Mouse (Mus musculus) heart, embryonic 15.5 days (tissue): ENCODE data around the gene Atp2b2. TPM values are rescaled to one million over a fixed set of nuclear protein-coding genes. Genes with fewer than 3 reads are reported as not detected.

ENCODE experiments used
- ATAC-seq: fragments of 200-750 bp; cut with Nextera tagmentation; replicated peaks from 2 replicates; pipeline ENCODE4 v1.8.0; 2017; ENCODE audit warnings: low read depth, moderate TSS enrichment; ENCODE audit not compliant: insufficient number of reproducible peaks, insufficient read depth, low FRiP score
- H3K27ac ChIP-seq: fragments of 300-500 bp; sonication (generic); 2 replicates; pipeline ENCODE4 v1.5.1; 2015; ENCODE audit warnings: mild to moderate bottlenecking, inconsistent platforms
- H3K27me3 ChIP-seq: fragments of 300-500 bp; sonication (generic); 2 replicates; pipeline ENCODE4 v1.6.1; 2015; ENCODE audit warnings: inconsistent platforms
- H3K36me3 ChIP-seq: fragments of 300-500 bp; sonication (generic); 2 replicates; pipeline ENCODE4 v1.6.1; 2015; ENCODE audit warnings: mild to moderate bottlenecking, inconsistent platforms
- H3K4me1 ChIP-seq: fragments of 300-500 bp; sonication (generic); replicated peaks from 2 replicates; pipeline ENCODE4 v1.6.1; 2015; ENCODE audit warnings: inconsistent platforms
- H3K4me2 ChIP-seq: fragments of 300-500 bp; sonication (generic); 2 replicates; pipeline ENCODE4 v1.6.1; 2015; ENCODE audit warnings: inconsistent platforms, mild to moderate bottlenecking, moderate library complexity
- H3K4me3 ChIP-seq: fragments of 300-500 bp; sonication (generic); 2 replicates; pipeline ENCODE4 v1.5.1; 2015; ENCODE audit warnings: mild to moderate bottlenecking, inconsistent platforms
- H3K9ac ChIP-seq: fragments of 300-500 bp; sonication (generic); 2 replicates; pipeline ENCODE4 v1.6.1; 2015; ENCODE audit warnings: mild to moderate bottlenecking, inconsistent platforms
- H3K9me3 ChIP-seq: fragments of 300-500 bp; sonication (generic); replicated peaks from 2 replicates; pipeline ENCODE4 v1.6.1; 2016; ENCODE audit warnings: inconsistent platforms
- WGBS: fragments of 180-500 bp; shearing (Covaris S2); methylation state at CpG from one replicate; pipeline ENCODE4 v1.1.7; 2015; ENCODE audit warnings: mixed read lengths; 5-methylcytosine and 5-hydroxymethylcytosine counted together
- polyA plus RNA-seq: library from polyadenylated mRNA; unstranded; fragments of >200 nt; fragmentation: Nextera tagmentation; extraction: Ambion mirVana; gene quantifications from 2 replicates; pipeline ENCODE4 v1.2.1, GENCODE M21; 2015

Gene Atp2b2
- polyA plus RNA-seq, 1 experiment from 2014 or later: 0.09 TPM

DNA sequence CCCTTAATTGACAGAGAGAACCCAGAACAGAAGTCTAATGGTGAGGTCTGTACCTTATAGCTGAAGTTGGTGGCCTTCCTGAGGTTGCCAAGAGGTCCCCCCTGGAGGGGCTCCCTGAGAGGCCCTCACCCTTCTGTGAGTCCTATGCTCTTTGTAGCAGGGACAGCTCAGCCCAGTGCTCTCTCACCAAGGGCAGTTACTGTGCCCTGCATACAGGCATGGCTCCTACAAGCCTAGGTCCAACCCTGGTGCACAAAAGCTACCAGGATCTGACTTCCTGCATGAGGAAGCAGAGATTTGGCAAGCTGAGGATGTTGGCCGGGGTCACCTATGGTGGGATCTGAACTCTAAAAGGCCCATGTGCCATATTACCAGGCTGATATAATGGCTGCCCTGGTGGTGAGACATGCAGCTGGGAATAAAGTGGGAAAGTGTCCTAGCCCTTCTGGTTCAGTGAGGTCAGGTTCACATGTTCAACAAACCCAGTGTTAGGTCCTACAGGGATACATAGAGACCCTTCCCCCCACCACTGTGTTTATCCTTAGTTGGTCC lies 186.2 kb downstream of the Atp2b2 start:
- Histone ChIP-seq H3K27ac (no peak overlapping the region), H3K9ac (no peak overlapping the region), H3K9me3 (no peaks in the 10 kb centered on the region), H3K4me1 (no peaks in the 10 kb centered on the region), H3K4me2 (no peak overlapping the region), H3K4me3 (no peak overlapping the region), H3K27me3 (peaks cover 5% of the 10 kb centered on the region), H3K36me3 (no peaks in the 10 kb centered on the region)
- 79% methylated on average over 1 of the region's 1 CpGs for WGBS
- no peak for ATAC-seq

DNA sequence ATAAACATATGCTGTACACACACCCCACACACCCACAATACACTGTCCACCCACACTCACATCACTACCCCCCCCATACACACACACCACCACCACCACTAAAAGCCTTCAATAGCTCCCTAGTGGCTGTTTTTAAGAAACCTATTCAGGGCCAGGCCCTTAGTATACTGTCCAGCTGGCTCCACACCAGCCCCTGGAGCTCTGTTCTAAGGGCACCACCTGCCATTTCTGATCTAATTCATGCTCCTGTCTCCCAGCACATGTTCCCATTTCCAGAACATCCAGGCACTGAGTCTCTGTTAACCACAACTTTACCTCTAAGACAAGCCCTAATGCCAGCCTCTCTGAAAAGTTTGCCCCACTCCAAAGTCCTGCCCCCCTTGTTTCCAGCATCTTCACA lies 186.8 kb downstream of the Atp2b2 start:
- Histone ChIP-seq H3K9ac (no peak overlapping the region), H3K4me3 (no peak overlapping the region), H3K27ac (no peak overlapping the region), H3K27me3 (peaks cover 5% of the 10 kb centered on the region), H3K9me3 (no peaks in the 10 kb centered on the region), H3K4me1 (no peaks in the 10 kb centered on the region), H3K36me3 (no peaks in the 10 kb centered on the region), H3K4me2 (no peak overlapping the region)
- ATAC-seq: no peak

DNA sequence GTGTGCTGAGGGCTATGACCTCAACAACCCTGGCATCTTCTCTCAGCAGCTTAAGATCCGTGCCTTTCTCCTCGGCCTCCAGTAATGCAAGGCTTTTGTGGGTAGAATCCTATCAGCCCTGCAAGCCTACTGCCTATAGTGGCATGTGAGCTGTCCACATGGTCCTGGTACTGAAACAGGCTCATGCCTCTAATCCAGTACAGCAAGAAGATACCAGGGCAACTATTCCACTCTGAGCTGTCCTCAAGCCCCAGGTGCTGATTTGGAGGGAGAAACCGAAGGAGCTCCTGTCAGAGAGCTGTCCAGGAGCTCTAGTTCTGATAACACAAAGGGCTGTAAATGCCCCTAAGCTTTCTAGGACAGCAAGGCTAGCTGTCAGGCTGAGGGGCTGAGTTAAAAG lies 190.1 kb downstream of the Atp2b2 start:
- no peaks in the 10 kb centered on the region; the same call in none of the 2 replicates for H3K27me3 ChIP-seq
- H3K4me2 ChIP-seq: no peak overlapping the region
- H3K4me3 ChIP-seq: no peak overlapping the region
- H3K36me3 ChIP-seq: no peaks in the 10 kb centered on the region
- no peaks in the 10 kb centered on the region for H3K9me3 ChIP-seq
- WGBS: 10% methylated on average over 3 of the region's 3 CpGs
- ATAC-seq: 0 out of 2 replicates have a peak, but pooled peaks have one; percentile 33
- H3K27ac ChIP-seq: no peak overlapping the region
- no peak overlapping the region for H3K9ac ChIP-seq
- no peaks in the 10 kb centered on the region for H3K4me1 ChIP-seq

DNA sequence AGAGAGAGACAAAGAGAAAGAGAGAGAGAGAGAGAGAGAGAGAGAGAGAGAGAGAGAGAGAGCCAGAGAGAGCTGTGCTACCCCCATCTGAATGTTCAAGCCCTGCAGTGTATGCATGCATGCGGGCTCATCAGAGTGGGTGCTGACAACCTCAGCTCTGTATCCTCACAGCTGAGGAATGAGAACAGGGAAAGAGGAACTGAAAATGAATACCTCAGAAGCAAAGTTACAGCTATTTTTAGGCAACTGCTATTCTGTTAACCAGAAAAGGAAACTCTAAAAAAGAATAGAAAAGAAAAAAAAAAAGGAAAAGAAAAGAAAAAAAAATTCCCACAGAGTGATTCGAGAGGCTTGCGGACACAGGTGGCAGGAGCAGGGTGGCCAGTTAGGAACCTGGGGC lies 192.6 kb downstream of the Atp2b2 start:
- Histone ChIP-seq H3K36me3 (no peaks in the 10 kb centered on the region), H3K27ac (no peak overlapping the region), H3K9ac (no peak overlapping the region), H3K4me1 (no peaks in the 10 kb centered on the region), H3K4me2 (no peak overlapping the region), H3K9me3 (no peaks in the 10 kb centered on the region), H3K4me3 (no peak overlapping the region), H3K27me3 (peaks cover 6% of the 10 kb centered on the region)
- ATAC-seq: no peak
- WGBS: 56% methylated on average over 3 of the region's 3 CpGs

DNA sequence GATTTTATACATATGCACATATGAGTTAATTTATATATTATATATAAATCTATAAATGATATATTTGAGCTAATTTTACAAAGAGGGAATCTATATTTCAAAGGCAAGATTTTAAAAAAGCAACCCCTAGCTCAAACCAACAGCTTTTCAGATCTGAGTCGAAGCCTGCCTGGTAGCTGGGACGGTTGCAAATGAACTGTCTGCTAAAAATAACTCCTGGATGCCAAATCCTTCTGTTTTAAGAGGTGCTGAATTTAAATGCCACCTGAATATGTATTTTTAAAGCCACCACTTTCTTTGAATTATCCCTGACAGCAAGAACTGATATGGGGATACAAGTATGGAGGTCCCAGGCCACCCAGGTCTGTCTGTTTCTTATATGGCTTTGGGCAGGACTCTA lies 193.8 kb downstream of the Atp2b2 start:
- no peak for ATAC-seq
- H3K36me3 ChIP-seq: no peaks in the 10 kb centered on the region
- WGBS: 54% methylated on average over 2 of the region's 2 CpGs

DNA sequence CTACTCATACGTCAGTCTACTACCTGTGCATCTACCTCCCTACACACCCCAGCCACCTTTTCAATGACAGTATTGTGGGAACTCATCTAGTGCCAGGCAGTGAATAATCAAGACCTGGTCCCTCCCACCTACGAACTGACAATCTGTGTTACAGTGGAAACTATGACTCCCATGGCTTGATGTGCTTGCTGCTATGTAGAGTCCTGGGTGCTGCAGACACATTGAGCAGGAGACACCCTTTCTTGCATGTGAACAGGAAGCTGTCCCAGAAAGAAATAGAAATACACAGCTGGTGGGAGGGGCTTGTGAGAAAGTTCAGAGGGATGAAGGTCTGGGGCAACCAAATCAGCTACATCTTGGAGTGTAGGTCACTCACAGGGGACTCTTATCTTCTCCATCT lies 195.3 kb downstream of the Atp2b2 start:
- no peak overlapping the region for H3K9ac ChIP-seq
- no peak overlapping the region for H3K4me2 ChIP-seq
- H3K9me3 ChIP-seq: no peaks in the 10 kb centered on the region
- no peak for ATAC-seq
- peaks cover 19% of the 10 kb centered on the region for H3K27me3 ChIP-seq
- 75% methylated on average over 2 of the region's 2 CpGs for WGBS
- H3K4me3 ChIP-seq: no peak overlapping the region
- no peak overlapping the region for H3K27ac ChIP-seq
- H3K36me3 ChIP-seq: no peaks in the 10 kb centered on the region
- H3K4me1 ChIP-seq: no peaks in the 10 kb centered on the region

More for the DNA sequence above, 193.8 kb downstream of the Atp2b2 start:
- no peak overlapping the region for H3K4me3 ChIP-seq
- H3K9ac ChIP-seq: no peak overlapping the region
- no peaks in the 10 kb centered on the region for H3K9me3 ChIP-seq
- no peak overlapping the region for H3K4me2 ChIP-seq
- peaks cover 11% of the 10 kb centered on the region for H3K27me3 ChIP-seq
- no peak overlapping the region for H3K27ac ChIP-seq
- H3K4me1 ChIP-seq: no peaks in the 10 kb centered on the region

DNA sequence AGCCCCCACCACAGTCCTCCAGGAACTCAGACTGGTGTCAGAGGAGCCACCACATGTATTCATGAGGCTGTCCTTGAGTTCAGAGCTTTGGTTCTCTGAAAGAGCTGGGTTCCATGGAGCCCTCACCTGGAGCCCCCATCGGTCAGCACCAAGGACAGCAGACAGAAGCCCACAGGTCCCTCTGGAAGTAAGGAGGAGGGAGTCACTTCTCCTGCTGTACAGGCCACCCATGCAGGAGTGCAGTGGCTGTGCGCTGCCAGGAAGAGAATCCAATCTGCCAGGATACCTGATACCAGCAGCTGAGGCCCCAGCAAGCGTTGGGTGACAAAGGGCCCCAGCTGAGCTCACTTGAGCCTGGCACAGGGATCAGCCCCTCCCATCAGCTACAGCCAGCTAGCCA lies 199.2 kb downstream of the Atp2b2 start:
- 13% methylated on average over 3 of the region's 3 CpGs for WGBS
- Histone ChIP-seq H3K4me2 (no peak overlapping the region), H3K27me3 (peaks cover 56% of the 10 kb centered on the region), H3K4me1 (no peaks in the 10 kb centered on the region), H3K4me3 (no peak overlapping the region), H3K27ac (no peak overlapping the region), H3K9ac (no peak overlapping the region), H3K9me3 (no peaks in the 10 kb centered on the region), H3K36me3 (no peaks in the 10 kb centered on the region)
- ATAC-seq: no peak

DNA sequence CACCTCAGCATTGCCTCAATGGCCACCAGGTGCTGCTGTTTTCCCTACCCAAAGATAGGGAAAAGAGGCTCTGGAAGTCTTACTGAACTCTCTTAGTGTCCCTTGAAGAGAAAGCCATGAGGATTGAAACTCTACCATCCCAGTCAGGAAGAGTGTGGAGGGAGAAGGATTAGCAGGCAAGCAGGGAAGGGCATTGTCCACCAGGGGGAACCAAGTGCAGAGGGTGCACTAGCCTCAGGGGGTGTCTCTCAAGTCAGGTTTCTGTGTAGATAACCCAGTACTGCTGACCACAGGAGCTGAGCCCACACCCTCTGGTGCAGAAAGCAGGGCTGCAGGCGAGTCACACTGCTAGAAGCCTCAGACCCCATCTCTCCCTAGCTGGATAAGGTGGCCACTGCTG lies 203.9 kb downstream of the Atp2b2 start:
- no peak overlapping the region for H3K9ac ChIP-seq
- H3K4me2 ChIP-seq: no peak overlapping the region
- H3K9me3 ChIP-seq: no peaks in the 10 kb centered on the region
- H3K4me1 ChIP-seq: peaks cover 4% of the 10 kb centered on the region
- H3K27me3 ChIP-seq: peaks cover 73% of the 10 kb centered on the region
- WGBS: 19% methylated on average over 1 of the region's 1 CpGs
- no peak overlapping the region for H3K27ac ChIP-seq
- no peak overlapping the region for H3K4me3 ChIP-seq
- ATAC-seq: no peak
- no peaks in the 10 kb centered on the region for H3K36me3 ChIP-seq

DNA sequence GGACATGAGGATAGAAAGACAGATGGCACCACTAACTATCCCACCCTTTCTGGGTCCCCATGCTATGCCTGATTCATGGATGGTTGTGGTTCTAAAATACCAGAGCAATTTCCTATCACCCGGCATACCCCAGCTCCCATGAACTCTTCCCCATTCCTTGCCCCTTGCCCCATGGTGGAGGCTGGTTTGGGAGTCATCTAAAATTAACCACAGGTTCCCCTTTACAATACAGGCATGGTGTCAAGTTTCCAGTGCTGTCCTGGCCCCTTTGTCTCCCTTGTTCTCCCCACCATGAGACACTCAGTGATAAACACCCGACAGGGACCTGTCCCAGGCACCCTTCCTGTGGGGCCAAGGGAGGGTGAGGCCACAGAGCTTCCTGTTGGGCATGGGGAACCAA lies 204.7 kb downstream of the Atp2b2 start:
- WGBS: 33% methylated on average over 2 of the region's 2 CpGs
- peaks cover 77% of the 10 kb centered on the region for H3K27me3 ChIP-seq
- no peak for ATAC-seq

DNA sequence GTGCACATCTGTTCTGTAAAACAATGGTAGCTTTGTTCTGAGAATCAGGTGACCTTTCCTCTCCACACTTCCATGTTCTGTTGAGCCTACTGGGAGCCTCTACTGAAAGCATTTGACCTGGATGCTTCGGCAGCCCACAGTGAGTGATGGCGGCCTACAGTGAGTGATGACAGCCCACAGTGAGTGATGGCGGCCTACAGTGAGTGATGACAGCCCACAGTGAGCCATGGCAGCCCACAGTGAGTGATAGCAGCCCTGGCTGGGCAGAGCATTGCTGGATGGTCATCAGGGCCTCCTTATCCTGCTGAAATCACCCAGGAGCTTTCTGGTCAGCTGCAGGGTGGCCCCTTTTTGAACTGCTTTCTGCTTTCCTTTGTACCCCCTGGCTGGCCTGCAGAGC lies 205.9 kb downstream of the Atp2b2 start:
- WGBS: 29% methylated on average over 3 of the region's 3 CpGs
- Histone ChIP-seq H3K4me1 (peaks cover 4% of the 10 kb centered on the region), H3K9me3 (no peaks in the 10 kb centered on the region), H3K27me3 (peaks cover 76% of the 10 kb centered on the region), H3K36me3 (no peaks in the 10 kb centered on the region), H3K9ac (no peak overlapping the region), H3K4me2 (no peak overlapping the region), H3K4me3 (no peak overlapping the region), H3K27ac (no peak overlapping the region)
- ATAC-seq: peak; percentile 76

More for the DNA sequence above, 204.7 kb downstream of the Atp2b2 start:
- peaks cover 4% of the 10 kb centered on the region for H3K4me1 ChIP-seq
- H3K9me3 ChIP-seq: no peaks in the 10 kb centered on the region
- no peak overlapping the region for H3K27ac ChIP-seq
- H3K4me3 ChIP-seq: no peak overlapping the region
- no peak overlapping the region for H3K4me2 ChIP-seq
- no peak overlapping the region for H3K9ac ChIP-seq
- no peaks in the 10 kb centered on the region for H3K36me3 ChIP-seq

DNA sequence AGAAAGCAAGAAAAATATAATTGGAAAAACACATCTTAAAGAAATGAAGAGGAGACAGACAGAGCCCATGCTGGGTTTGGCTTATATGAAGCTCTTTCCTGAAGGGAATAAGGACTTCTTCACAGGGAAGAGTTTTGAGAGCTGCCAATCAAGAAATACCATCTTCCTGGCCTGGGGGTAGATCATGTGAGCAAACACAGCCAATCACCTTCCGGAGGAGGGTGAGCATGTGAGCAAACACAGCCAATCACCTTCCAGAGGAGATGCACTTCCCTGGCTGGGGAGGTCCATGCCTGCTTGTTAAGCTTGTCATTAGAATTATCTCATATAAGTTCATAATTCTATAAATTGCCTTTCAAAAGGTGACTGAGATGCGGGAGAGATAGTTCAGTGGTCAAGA lies 211.9 kb downstream of the Atp2b2 start:
- Histone ChIP-seq H3K36me3 (no peaks in the 10 kb centered on the region), H3K4me2 (no peak overlapping the region), H3K27ac (no peak overlapping the region), H3K9me3 (no peaks in the 10 kb centered on the region), H3K4me1 (no peaks in the 10 kb centered on the region), H3K4me3 (no peak overlapping the region), H3K27me3 (peaks cover 71% of the 10 kb centered on the region), H3K9ac (no peak overlapping the region)
- WGBS: 81% methylated on average over 2 of the region's 2 CpGs
- no peak for ATAC-seq

DNA sequence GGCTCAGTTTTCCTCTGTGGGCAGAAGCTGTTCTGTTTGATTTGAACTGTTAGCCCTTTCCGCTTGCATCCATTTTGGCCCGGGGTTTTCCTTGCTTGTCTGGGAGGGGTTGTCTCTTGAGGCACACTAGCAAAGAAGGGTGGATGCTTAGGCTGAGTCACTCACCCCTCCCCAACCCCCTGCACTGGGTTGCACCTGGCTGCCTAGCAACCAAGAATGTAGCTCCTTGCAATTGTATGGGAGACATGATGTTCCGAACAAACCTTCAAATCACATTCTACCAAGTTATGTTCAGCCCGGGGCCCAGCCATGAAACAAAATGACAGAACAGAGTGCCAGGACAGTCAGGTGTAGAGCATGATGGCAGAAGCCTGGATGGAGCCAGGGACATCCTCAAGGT lies 215.1 kb downstream of the Atp2b2 start:
- Histone ChIP-seq H3K27ac (no peak overlapping the region), H3K27me3 (peaks cover 50% of the 10 kb centered on the region), H3K9me3 (no peaks in the 10 kb centered on the region), H3K36me3 (no peaks in the 10 kb centered on the region), H3K9ac (no peak overlapping the region), H3K4me2 (no peak overlapping the region), H3K4me3 (no peak overlapping the region), H3K4me1 (no peaks in the 10 kb centered on the region)
- 76% methylated on average over 4 of the region's 4 CpGs for WGBS
- ATAC-seq: no peak
